Mouse (Mus musculus) intestine, embryonic 16.5 days (tissue): ENCODE data around the gene Suclg2. TPM values are rescaled to one million over a fixed set of nuclear protein-coding genes. Genes with fewer than 3 reads are reported as not detected.

Source experiments
- ATAC-seq: fragments of 200-750 bp; cut with Nextera tagmentation; 2 replicates; pipeline ENCODE4 v1.8.0; 2017; ENCODE audit warnings: moderate TSS enrichment, moderate library complexity
- H3K27ac ChIP-seq: fragments of 300-500 bp; sonication (generic); 2 replicates; pipeline ENCODE4 v1.5.1; 2014; ENCODE audit warnings: mild to moderate bottlenecking, low read length
- H3K27me3 ChIP-seq: fragments of 300-500 bp; sonication (generic); replicated peaks from 2 replicates; pipeline ENCODE4 v1.6.1; 2014; ENCODE audit warnings: low read length, control low read depth, mixed read lengths; ENCODE audit not compliant: control insufficient read depth, insufficient read depth
- H3K36me3 ChIP-seq: fragments of 300-500 bp; sonication (generic); 2 replicates; pipeline ENCODE4 v1.6.1; 2014; ENCODE audit warnings: low read length, control low read depth; ENCODE audit not compliant: control insufficient read depth, insufficient read depth
- H3K4me1 ChIP-seq: fragments of 300-500 bp; sonication (generic); 2 replicates; pipeline ENCODE4 v1.6.1; 2014; ENCODE audit warnings: low read length, control low read depth, mixed read lengths; ENCODE audit not compliant: control insufficient read depth, insufficient read depth
- H3K4me2 ChIP-seq: fragments of 300-500 bp; sonication (generic); 2 replicates; pipeline ENCODE4 v1.6.1; 2014; ENCODE audit warnings: low read depth, low read length, control low read depth
- H3K4me3 ChIP-seq: fragments of 300-500 bp; sonication (generic); 2 replicates; pipeline ENCODE4 v1.5.1; 2014; ENCODE audit warnings: mild to moderate bottlenecking, low read length
- H3K9ac ChIP-seq: fragments of 300-500 bp; sonication (generic); 2 replicates; pipeline ENCODE4 v1.6.1; 2014; ENCODE audit warnings: low read depth, low read length
- H3K9me3 ChIP-seq: fragments of 300-500 bp; sonication (generic); 2 replicates; pipeline ENCODE4 v1.6.1; 2016; ENCODE audit warnings: low read length, control low read depth; ENCODE audit not compliant: control insufficient read depth
- WGBS: fragments of 180-500 bp; shearing (Covaris S2); extraction: QIAGEN DNeasy Blood & Tissue Kit; methylation state at CpG from one replicate; pipeline ENCODE4 v1.1.7; 2014; 5-methylcytosine and 5-hydroxymethylcytosine counted together
- polyA plus RNA-seq: library from polyadenylated mRNA; unstranded; fragments of >200 nt; fragmentation: Nextera tagmentation; extraction: Ambion mirVana; gene quantifications from 2 replicates; pipeline ENCODE4 v1.2.1, GENCODE M21; 2015

Suclg2 gene
- polyA plus RNA-seq, 1 experiment from 2014 or later = 130 TPM

GRCm38 (mm10) chr6:95519846-95520245 lies 198.8 kb downstream of the Suclg2 start:
- H3K36me3 ChIP-seq = no peaks in the 10 kb centered on the region
- ATAC-seq = no peak
- no peak overlapping the region for H3K4me2 ChIP-seq
- no peak overlapping the region for H3K9ac ChIP-seq
- no peak overlapping the region for H3K4me3 ChIP-seq
- WGBS = 27% methylated on average over 2 of the region's 2 CpGs
- peaks cover 8% of the 10 kb centered on the region; the same call in 1 of the 2 replicates for H3K4me1 ChIP-seq
- no peaks in the 10 kb centered on the region for H3K9me3 ChIP-seq
- no peaks in the 10 kb centered on the region for H3K27me3 ChIP-seq
- no peak overlapping the region for H3K27ac ChIP-seq

GRCm38 (mm10) chr6:95518406-95518805 lies 200.2 kb downstream of the Suclg2 start:
- no peak for ATAC-seq
- H3K9me3 ChIP-seq = no peaks in the 10 kb centered on the region
- H3K4me1 ChIP-seq = peaks cover 8% of the 10 kb centered on the region; the same call in 1 of the 2 replicates
- no peak overlapping the region for H3K27ac ChIP-seq
- H3K27me3 ChIP-seq = no peaks in the 10 kb centered on the region
- 67% methylated on average over 2 of the region's 2 CpGs for WGBS
- no peaks in the 10 kb centered on the region for H3K36me3 ChIP-seq
- H3K9ac ChIP-seq = no peak overlapping the region
- no peak overlapping the region for H3K4me3 ChIP-seq
- H3K4me2 ChIP-seq = no peak overlapping the region

- 72% methylated on average over 5 of the region's 5 CpGs for WGBS
- peaks cover 8% of the 10 kb centered on the region; the same call in 1 of the 2 replicates for H3K4me1 ChIP-seq
- no peak overlapping the region for H3K4me3 ChIP-seq
- H3K9ac ChIP-seq = no peak overlapping the region
- 0 out of 2 replicates have a peak, but pooled peaks cover 3% of the 10 kb centered on the region for H3K36me3 ChIP-seq
- H3K9me3 ChIP-seq = no peaks in the 10 kb centered on the region
- no peak overlapping the region for H3K4me2 ChIP-seq
- H3K27ac ChIP-seq = no peak overlapping the region
- no peak for ATAC-seq
- no peaks in the 10 kb centered on the region for H3K27me3 ChIP-seq
Observed at GRCm38 (mm10) chr6:95515721-95516120, 202.9 kb downstream of the Suclg2 start.

- Histone ChIP-seq H3K4me1 (0 out of 2 replicates have a peak, but pooled peaks cover 3% of the 10 kb centered on the region), H3K27ac (no peak overlapping the region), H3K36me3 (0 out of 2 replicates have a peak, but pooled peaks cover 3% of the 10 kb centered on the region), H3K4me3 (no peak overlapping the region), H3K27me3 (no peaks in the 10 kb centered on the region), H3K9me3 (no peaks in the 10 kb centered on the region), H3K9ac (no peak overlapping the region), H3K4me2 (no peak overlapping the region)
- 76% methylated on average over 10 of the region's 10 CpGs for WGBS
- no peak for ATAC-seq
Observed at GRCm38 (mm10) chr6:95514726-95515125, 203.9 kb downstream of the Suclg2 start.

- H3K27ac ChIP-seq = no peak overlapping the region
- H3K4me1 ChIP-seq = no peaks in the 10 kb centered on the region
- H3K27me3 ChIP-seq = no peaks in the 10 kb centered on the region
- H3K4me2 ChIP-seq = no peak overlapping the region
- no peak overlapping the region for H3K9ac ChIP-seq
- WGBS = 97% methylated on average over 1 of the region's 1 CpGs
- 0 out of 2 replicates have a peak, but pooled peaks cover 3% of the 10 kb centered on the region for H3K36me3 ChIP-seq
- no peaks in the 10 kb centered on the region for H3K9me3 ChIP-seq
- H3K4me3 ChIP-seq = no peak overlapping the region
- ATAC-seq = no peak
Observed at GRCm38 (mm10) chr6:95511689-95512088, 206.9 kb downstream of the Suclg2 start.

GRCm38 (mm10) chr6:95500771-95501170 lies 217.8 kb downstream of the Suclg2 start:
- Histone ChIP-seq H3K4me1 (no peaks in the 10 kb centered on the region), H3K4me3 (no peak overlapping the region), H3K4me2 (no peak overlapping the region), H3K36me3 (no peaks in the 10 kb centered on the region), H3K27ac (no peak overlapping the region), H3K9me3 (no peaks in the 10 kb centered on the region), H3K27me3 (no peaks in the 10 kb centered on the region), H3K9ac (no peak overlapping the region)
- 68% methylated on average over 5 of the region's 5 CpGs for WGBS
- ATAC-seq = no peak

- WGBS = 78% methylated on average over 5 of the region's 5 CpGs
- no peaks in the 10 kb centered on the region for H3K4me1 ChIP-seq
- no peak overlapping the region for H3K4me3 ChIP-seq
- H3K36me3 ChIP-seq = no peaks in the 10 kb centered on the region
- H3K27ac ChIP-seq = no peak overlapping the region
- ATAC-seq = no peak
- H3K9ac ChIP-seq = no peak overlapping the region
- H3K4me2 ChIP-seq = no peak overlapping the region
- H3K27me3 ChIP-seq = no peaks in the 10 kb centered on the region
- no peaks in the 10 kb centered on the region for H3K9me3 ChIP-seq
Observed at GRCm38 (mm10) chr6:95499639-95500038, 219.0 kb downstream of the Suclg2 start.

GRCm38 (mm10) chr6:95492216-95492956 lies 226.2 kb downstream of the Suclg2 start:
- no peaks in the 10 kb centered on the region for H3K36me3 ChIP-seq
- no peaks in the 10 kb centered on the region for H3K4me1 ChIP-seq
- no peak overlapping the region for H3K9ac ChIP-seq
- no peaks in the 10 kb centered on the region for H3K27me3 ChIP-seq
- WGBS = 78% methylated on average over 8 of the region's 8 CpGs
- ATAC-seq = no peak
- no peaks in the 10 kb centered on the region for H3K9me3 ChIP-seq
- H3K4me3 ChIP-seq = no peak overlapping the region
- H3K4me2 ChIP-seq = no peak overlapping the region
- H3K27ac ChIP-seq = no peak overlapping the region

GRCm38 (mm10) chr6:95491043-95491442 lies 227.6 kb downstream of the Suclg2 start:
- no peak for ATAC-seq
- Histone ChIP-seq H3K9ac (no peak overlapping the region), H3K27me3 (no peaks in the 10 kb centered on the region), H3K27ac (no peak overlapping the region), H3K4me3 (no peak overlapping the region), H3K4me2 (no peak overlapping the region), H3K36me3 (no peaks in the 10 kb centered on the region), H3K4me1 (no peaks in the 10 kb centered on the region), H3K9me3 (no peaks in the 10 kb centered on the region)
- 82% methylated on average over 2 of the region's 2 CpGs for WGBS
